Mouse (Mus musculus) megakaryocyte, embryonic 14.5 days (primary cell): ENCODE results near the gene Cdkn2a. TPM values are rescaled to one million over a fixed set of nuclear protein-coding genes. Genes with fewer than 3 reads are reported as not detected.

Experiments used
- H3K27me3 ChIP-seq: replicated peaks from 2 replicates; pipeline ENCODE3; 2012; ENCODE audit warnings: inconsistent platforms
- H3K36me3 ChIP-seq: replicated peaks from 2 replicates; pipeline ENCODE3; 2012; ENCODE audit warnings: low read length, inconsistent platforms, mixed read lengths
- H3K4me1 ChIP-seq: 2 replicates; pipeline ENCODE4 v1.6.1; 2012; ENCODE audit warnings: inconsistent platforms
- H3K4me3 ChIP-seq: replicated peaks from 2 replicates; pipeline ENCODE3; 2012; ENCODE audit warnings: moderate library complexity, mild to moderate bottlenecking, inconsistent platforms
- H3K9me3 ChIP-seq: 2 replicates; pipeline ENCODE4 v1.6.1; 2012; ENCODE audit warnings: inconsistent platforms
- FLI1 ChIP-seq: IDR thresholded peaks from 2 replicates; pipeline ENCODE4 v1.6.1; 2012; ENCODE audit warnings: low read length, inconsistent platforms, mixed read lengths
- GATA1 ChIP-seq: IDR thresholded peaks from 3 replicates; pipeline ENCODE4 v1.6.1; 2012; ENCODE audit warnings: mixed read lengths, low read length, inconsistent platforms, borderline replicate concordance
- polyA plus RNA-seq: library from polyadenylated mRNA; stranded (reverse); fragments of >175 nt; gene quantifications from 2 replicates; pipeline ENCODE4 v1.2.3, GENCODE M21; 2012; ENCODE audit warnings: low replicate concordance; ENCODE audit not compliant: insufficient read depth

Gene Cdkn2a
- polyA plus RNA-seq, 1 experiment: 232 TPM

GRCm38 (mm10) chr4:89299721-89300120 lies 5.3 kb upstream of the Cdkn2a start:
- no peak for TF ChIP-seq GATA1
- TF ChIP-seq FLI1: no peak
- Histone ChIP-seq H3K9me3 (no peaks in the 10 kb centered on the region), H3K36me3 (peaks cover 18% of the 10 kb centered on the region), H3K4me1 (peaks cover 16% of the 10 kb centered on the region), H3K4me3 (no peak overlapping the region), H3K27me3 (peaks cover 51% of the 10 kb centered on the region)

DNA sequence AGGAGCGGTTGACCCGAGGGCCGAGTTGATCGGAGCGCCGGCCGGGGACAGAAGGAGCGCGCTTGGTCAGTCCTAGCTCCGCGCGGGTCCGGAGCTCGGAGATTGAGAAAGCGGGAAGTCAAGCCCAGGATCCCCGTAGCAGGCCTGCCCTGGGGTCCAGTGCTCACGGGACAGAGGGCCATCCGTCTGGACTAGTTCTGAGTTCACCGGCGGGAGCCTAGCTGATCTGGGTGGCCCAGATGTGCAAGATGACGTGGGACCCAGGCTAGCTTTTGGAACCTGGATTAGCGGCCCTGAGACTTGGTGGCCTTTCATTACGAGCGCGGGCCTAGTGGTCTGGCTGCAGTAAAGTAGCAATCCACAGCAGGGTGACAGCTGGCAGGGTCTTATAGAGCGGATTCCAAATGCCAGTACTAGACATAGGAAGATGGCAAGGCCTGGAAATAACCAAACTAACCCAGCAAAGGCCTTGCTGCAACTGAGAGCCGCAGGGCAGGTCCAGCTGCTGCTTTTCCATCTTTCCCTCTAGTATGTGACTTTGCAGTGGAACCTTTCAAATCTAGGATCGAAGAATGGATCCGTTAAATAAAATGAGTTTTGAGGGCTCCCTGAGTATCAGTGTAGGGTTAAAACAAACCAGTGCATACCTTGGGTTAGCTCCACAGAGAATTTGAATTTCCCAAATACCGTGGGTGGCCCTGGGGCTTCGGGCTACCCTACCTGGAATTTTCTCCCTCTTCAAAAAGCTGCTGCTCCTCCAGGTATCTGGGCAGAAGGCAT lies 1.2 kb upstream of the Cdkn2a start:
- Histone ChIP-seq H3K27me3 (peaks cover 46% of the 10 kb centered on the region), H3K4me1 (peaks cover 16% of the 10 kb centered on the region), H3K36me3 (peaks cover 13% of the 10 kb centered on the region), H3K4me3 (peak overlapping the region; percentile 95), H3K9me3 (no peaks in the 10 kb centered on the region)
- TF ChIP-seq FLI1 (no peak), GATA1 (no peak)

GRCm38 (mm10) chr4:89294091-89294485 lies 365 bp downstream of the Cdkn2a start:
- no peak for TF ChIP-seq GATA1
- TF ChIP-seq FLI1: no peak

DNA sequence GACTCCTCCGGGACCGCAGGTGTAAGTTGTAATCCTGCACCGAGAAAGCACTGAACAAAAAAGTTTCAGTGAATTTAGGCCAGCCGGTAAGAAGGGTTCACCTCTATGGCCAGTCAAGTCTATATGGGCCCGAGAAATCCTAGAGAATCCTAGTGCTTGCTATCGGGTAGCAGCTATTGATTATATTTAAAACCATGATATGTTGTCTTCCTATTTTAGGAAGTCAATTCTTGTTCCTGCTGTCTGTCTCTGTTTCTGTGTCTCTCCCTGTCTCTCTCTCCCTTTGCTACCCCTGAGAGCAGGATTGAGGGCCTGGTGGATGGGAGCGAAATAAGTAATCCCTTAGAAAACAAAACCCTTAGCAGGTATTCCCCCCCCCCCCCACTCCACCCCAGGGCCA lies 937 bp downstream of the Cdkn2a start:
- Histone ChIP-seq H3K4me3 (no peak overlapping the region), H3K9me3 (no peaks in the 10 kb centered on the region), H3K27me3 (peaks cover 59% of the 10 kb centered on the region), H3K36me3 (peaks cover 10% of the 10 kb centered on the region), H3K4me1 (peaks cover 34% of the 10 kb centered on the region)
- TF ChIP-seq GATA1 (no peak), FLI1 (no peak)

More at GRCm38 (mm10) chr4:89294091-89294485, 365 bp downstream of the Cdkn2a start:
- H3K4me1 ChIP-seq: peaks cover 28% of the 10 kb centered on the region
- peak overlapping the region; percentile 95 for H3K4me3 ChIP-seq
- H3K9me3 ChIP-seq: no peaks in the 10 kb centered on the region
- peaks cover 10% of the 10 kb centered on the region for H3K36me3 ChIP-seq
- peaks cover 53% of the 10 kb centered on the region for H3K27me3 ChIP-seq

DNA sequence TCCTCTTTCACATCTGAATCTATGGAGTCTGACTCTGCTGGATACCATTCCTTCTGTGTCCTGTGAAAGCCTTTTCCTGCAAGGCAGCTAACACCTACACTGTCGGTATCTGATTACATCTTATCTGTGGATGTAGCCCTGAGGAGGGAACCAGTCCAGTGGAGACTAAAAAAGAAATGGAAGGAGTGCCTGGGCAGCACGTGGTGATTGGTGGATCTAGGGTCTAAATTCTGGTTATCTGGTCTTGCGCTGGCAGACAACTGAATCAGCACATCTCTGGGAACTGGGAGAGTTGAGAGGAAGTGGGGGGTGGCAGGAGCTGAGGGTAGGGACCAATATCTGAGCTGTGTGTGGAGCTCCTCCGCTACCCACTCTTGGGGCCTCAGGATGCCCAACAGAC lies 5.4 kb downstream of the Cdkn2a start:
- H3K27me3 ChIP-seq: peaks cover 42% of the 10 kb centered on the region
- TF ChIP-seq FLI1: no peak
- TF ChIP-seq GATA1: no peak
- peaks cover 23% of the 10 kb centered on the region for H3K4me1 ChIP-seq
- no peaks in the 10 kb centered on the region for H3K36me3 ChIP-seq
- H3K4me3 ChIP-seq: no peak overlapping the region
- H3K9me3 ChIP-seq: peaks cover 5% of the 10 kb centered on the region; the same call in 1 of the 2 replicates

DNA sequence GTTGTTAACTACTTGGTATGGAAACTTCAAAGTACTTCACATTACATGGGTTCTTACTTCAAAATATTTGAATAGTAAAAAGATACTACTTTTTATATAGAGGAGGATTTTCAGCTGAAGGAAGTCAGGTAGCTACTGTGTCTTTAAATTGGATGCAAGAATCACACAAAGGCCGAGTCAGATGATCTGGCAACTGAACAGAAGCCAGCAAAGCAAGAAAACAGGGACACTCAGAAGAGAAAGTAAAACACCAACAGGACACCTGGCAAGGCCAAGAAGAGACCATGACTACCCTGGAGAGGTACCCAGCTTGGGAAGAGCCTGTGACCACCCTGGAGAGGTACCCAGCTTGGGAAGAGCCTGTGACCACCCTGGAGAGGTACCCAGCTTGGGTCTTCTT lies 7.9 kb downstream of the Cdkn2a start:
- Histone ChIP-seq H3K4me1 (peaks cover 37% of the 10 kb centered on the region), H3K4me3 (peak overlapping the region; percentile 50), H3K27me3 (peaks cover 51% of the 10 kb centered on the region), H3K36me3 (no peaks in the 10 kb centered on the region), H3K9me3 (peaks cover 5% of the 10 kb centered on the region; the same call in 1 of the 2 replicates)
- TF ChIP-seq FLI1 (no peak), GATA1 (no peak)

- peaks cover 44% of the 10 kb centered on the region for H3K27me3 ChIP-seq
- TF ChIP-seq FLI1: no peak
- TF ChIP-seq GATA1: no peak
Measured at GRCm38 (mm10) chr4:89285688-89286087, 8.8 kb downstream of the Cdkn2a start.

GRCm38 (mm10) chr4:89282661-89283060 lies 11.8 kb downstream of the Cdkn2a start:
- Histone ChIP-seq H3K27me3 (peaks cover 41% of the 10 kb centered on the region), H3K36me3 (no peaks in the 10 kb centered on the region), H3K4me3 (peak overlapping the region; percentile 92), H3K4me1 (peaks cover 32% of the 10 kb centered on the region), H3K9me3 (peaks cover 7% of the 10 kb centered on the region; the same call in 1 of the 2 replicates)
- TF ChIP-seq FLI1: no peak
- no peak for TF ChIP-seq GATA1

More at GRCm38 (mm10) chr4:89285688-89286087, 8.8 kb downstream of the Cdkn2a start:
- peaks cover 37% of the 10 kb centered on the region for H3K4me1 ChIP-seq
- no peaks in the 10 kb centered on the region for H3K36me3 ChIP-seq
- peaks cover 5% of the 10 kb centered on the region; the same call in 1 of the 2 replicates for H3K9me3 ChIP-seq
- H3K4me3 ChIP-seq: no peak overlapping the region

DNA sequence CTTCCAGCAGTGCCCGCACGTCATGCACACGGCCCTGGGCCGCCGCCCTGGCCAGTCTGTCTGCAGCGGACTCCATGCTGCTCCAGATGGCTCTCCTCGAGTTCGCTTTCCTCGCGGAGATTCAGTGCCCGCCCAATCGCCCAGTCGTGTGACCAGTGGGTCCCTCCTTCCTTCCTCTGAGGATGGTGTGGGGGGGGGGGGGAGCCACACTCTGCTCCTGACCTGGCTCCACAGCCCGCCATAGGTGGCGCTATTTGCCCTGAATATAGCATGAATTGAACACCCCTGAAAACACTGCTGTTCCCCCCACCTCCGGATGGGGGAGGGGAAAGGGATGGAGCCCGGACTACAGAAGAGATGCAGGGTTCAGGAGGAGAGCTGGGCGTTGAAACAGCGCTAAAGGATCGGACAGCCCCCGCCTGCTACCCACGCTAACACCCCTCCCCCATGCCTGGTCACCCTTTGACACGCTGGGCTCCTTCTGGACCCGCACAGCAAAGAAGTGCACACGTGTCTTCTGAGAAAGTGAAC lies 12.4 kb downstream of the Cdkn2a start:
- no peaks in the 10 kb centered on the region for H3K36me3 ChIP-seq
- peak overlapping the region; percentile 92 for H3K4me3 ChIP-seq
- H3K27me3 ChIP-seq: peaks cover 45% of the 10 kb centered on the region
- no peak for TF ChIP-seq GATA1
- no peak for TF ChIP-seq FLI1
- peaks cover 32% of the 10 kb centered on the region for H3K4me1 ChIP-seq
- peaks cover 7% of the 10 kb centered on the region; the same call in 1 of the 2 replicates for H3K9me3 ChIP-seq

- peaks cover 7% of the 10 kb centered on the region for H3K36me3 ChIP-seq
- H3K4me1 ChIP-seq: peaks cover 37% of the 10 kb centered on the region
- peaks cover 50% of the 10 kb centered on the region for H3K27me3 ChIP-seq
- TF ChIP-seq FLI1: no peak
- no peak for TF ChIP-seq GATA1
- peaks cover 10% of the 10 kb centered on the region; the same call in 1 of the 2 replicates for H3K9me3 ChIP-seq
- H3K4me3 ChIP-seq: peak overlapping the region; percentile 92
Measured at GRCm38 (mm10) chr4:89281236-89281635, 13.2 kb downstream of the Cdkn2a start.
